Mouse (Mus musculus): ENCODE measurements at regions not wholly inside any gene's neighbourhood (a gene's known extent, or its start where the extent isn't known, plus 50 kb on each side); places are given as distances from the start of the nearest gene placed in this dataset.

DNA sequence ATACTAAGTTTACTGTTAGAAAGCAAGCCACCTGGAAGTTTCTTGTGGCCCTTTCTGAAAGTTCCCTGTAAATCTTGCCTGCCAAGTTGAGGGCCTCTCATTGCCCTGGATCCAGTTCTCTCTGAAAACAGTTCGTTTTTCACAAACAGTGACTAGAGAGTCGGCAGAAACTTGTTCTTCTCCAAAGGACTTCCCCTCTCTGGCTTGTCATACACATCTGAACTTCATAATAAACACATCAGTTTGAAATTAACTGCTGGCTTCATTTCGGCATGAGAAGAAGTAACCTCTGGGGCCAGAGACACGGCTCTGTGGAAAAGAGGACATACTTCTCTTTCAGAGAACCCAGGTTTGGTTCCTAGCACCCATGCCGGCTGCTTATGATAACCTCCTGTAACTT is 110.4 kb upstream of the Sox4 start:
- WGBS = 86% methylated on average over 5 of the region's 5 CpGs

DNA sequence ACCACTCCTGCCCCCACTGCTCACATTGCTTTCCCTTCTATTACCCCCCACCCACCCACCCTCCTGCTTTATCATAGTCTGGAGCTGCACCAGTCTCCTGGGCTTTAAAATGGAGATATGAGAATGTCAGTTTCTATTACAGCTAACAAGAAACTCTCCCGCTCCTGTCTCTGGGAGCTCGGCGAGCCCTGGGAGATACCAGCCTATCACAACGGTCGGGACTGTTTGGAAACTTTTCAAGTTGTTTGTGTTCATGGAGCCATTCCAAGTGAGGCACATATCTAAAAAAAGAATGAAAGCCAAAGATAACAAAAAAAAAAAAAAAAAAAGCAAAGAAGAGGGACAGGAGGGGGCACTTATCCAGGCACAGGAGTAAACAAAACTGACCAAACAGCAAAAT is 105.2 kb upstream of the Sox4 start:
- Histone ChIP-seq H3K27me3 (ENCODE audit: insufficient read depth, low read length) (no peaks in the 10 kb centered on the region), H3K4me1 (ENCODE audit: insufficient read depth) (no peaks in the 10 kb centered on the region), H3K36me3 (ENCODE audit: insufficient read depth) (no peaks in the 10 kb centered on the region), H3K9ac (no peak overlapping the region), H3K4me2 (ENCODE audit: low read depth) (no peak overlapping the region), H3K9me3 (ENCODE audit: low read length) (no peaks in the 10 kb centered on the region), H3K27ac (ENCODE audit: low read depth, low read length) (no peak overlapping the region), H3K4me3 (ENCODE audit: low read depth, low read length) (no peak overlapping the region)
- DNase-seq (no peak), ATAC-seq (no peak)
- WGBS = 45% methylated on average over 5 of the region's 5 CpGs
- TF ChIP-seq CTCF (IDR thresholded peaks at IDR 0.05; ENCODE audit: low read depth) = no peak

More for the DNA sequence above, 110.4 kb upstream of the Sox4 start:
- no peak for TF ChIP-seq CTCF (IDR thresholded peaks at IDR 0.05; ENCODE audit: low read depth)
- no peaks in the 10 kb centered on the region for H3K27me3 ChIP-seq (ENCODE audit: insufficient read depth, low read length)
- H3K4me1 ChIP-seq (ENCODE audit: insufficient read depth) = no peaks in the 10 kb centered on the region
- H3K27ac ChIP-seq (ENCODE audit: low read depth, low read length) = no peak overlapping the region
- H3K4me2 ChIP-seq (ENCODE audit: low read depth) = no peak overlapping the region
- no peaks in the 10 kb centered on the region for H3K9me3 ChIP-seq (ENCODE audit: low read length)
- no peak for DNase-seq
- H3K4me3 ChIP-seq (ENCODE audit: low read depth, low read length) = no peak overlapping the region
- no peaks in the 10 kb centered on the region for H3K36me3 ChIP-seq (ENCODE audit: insufficient read depth)
- no peak for ATAC-seq
- no peak overlapping the region for H3K9ac ChIP-seq

DNA sequence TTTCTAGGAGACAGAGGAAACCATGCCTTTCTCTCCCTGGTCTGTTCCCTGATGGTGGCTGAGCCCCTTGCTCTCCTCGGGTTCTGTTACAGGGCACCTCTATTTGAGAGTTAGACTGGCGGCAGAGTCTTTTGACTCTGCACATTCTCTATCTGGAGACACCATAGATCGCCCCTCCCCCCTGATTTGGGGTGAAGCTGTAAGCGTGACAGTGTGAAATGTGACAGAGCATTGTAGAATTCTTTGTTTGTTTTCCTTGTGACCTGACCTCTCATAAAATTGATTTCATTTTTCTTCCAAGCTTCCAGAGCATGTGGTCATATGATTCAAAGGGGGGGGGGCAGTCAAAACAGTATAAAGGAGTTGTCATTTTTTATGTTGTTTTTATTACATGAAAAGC is 96.2 kb upstream of the Sox4 start:
- no peak for TF ChIP-seq CTCF (IDR thresholded peaks at IDR 0.05; ENCODE audit: low read depth)
- Histone ChIP-seq H3K27ac (ENCODE audit: low read depth, low read length) (no peak overlapping the region), H3K9ac (no peak overlapping the region), H3K4me3 (ENCODE audit: low read depth, low read length) (no peak overlapping the region), H3K4me1 (ENCODE audit: insufficient read depth) (no peaks in the 10 kb centered on the region), H3K4me2 (ENCODE audit: low read depth) (no peak overlapping the region), H3K9me3 (ENCODE audit: low read length) (no peaks in the 10 kb centered on the region; the same call in 1 of the 2 replicates), H3K36me3 (ENCODE audit: insufficient read depth) (no peaks in the 10 kb centered on the region), H3K27me3 (ENCODE audit: insufficient read depth, low read length) (no peaks in the 10 kb centered on the region)
- DNase-seq = no peak
- WGBS = 55% methylated on average over 4 of the region's 4 CpGs
- ATAC-seq = no peak

DNA sequence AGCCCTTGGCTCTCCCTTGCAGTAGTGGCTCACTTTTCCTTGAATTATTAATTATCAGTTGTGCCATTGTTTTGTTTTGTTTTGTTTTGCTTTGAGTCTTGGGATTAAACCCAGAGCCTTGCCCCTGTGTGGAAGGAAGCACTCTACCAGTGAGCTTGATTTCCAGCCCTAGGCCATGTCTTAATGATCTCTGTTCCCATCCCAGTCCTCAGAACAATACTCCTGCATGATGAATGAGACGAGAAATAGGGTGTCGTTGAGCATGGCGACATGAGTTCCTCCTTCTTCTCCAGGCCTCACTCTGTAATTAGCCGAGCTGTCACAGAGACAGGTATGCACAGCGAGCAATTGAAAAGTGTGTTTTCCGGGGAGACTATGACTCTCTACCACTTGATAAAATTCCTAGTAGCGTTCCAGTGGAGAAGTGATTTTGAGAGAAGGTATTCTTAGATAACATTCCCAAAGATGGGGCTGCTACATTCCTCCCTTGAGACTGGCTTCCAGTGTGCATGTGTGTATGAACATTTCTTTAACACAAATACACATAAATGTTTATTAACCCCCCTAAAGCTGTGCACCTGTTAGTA is 95.6 kb upstream of the Sox4 start:
- Histone ChIP-seq H3K9me3 (ENCODE audit: low read length) (no peaks in the 10 kb centered on the region; the same call in 1 of the 2 replicates), H3K27ac (ENCODE audit: low read depth, low read length) (no peak overlapping the region), H3K27me3 (ENCODE audit: insufficient read depth, low read length) (no peaks in the 10 kb centered on the region), H3K4me1 (ENCODE audit: insufficient read depth) (no peaks in the 10 kb centered on the region), H3K4me2 (ENCODE audit: low read depth) (no peak overlapping the region), H3K9ac (no peak overlapping the region), H3K36me3 (ENCODE audit: insufficient read depth) (no peaks in the 10 kb centered on the region), H3K4me3 (ENCODE audit: low read depth, low read length) (no peak overlapping the region)
- TF ChIP-seq CTCF (IDR thresholded peaks at IDR 0.05; ENCODE audit: low read depth) = no peak
- ATAC-seq (no peak), DNase-seq (no peak)
- 42% methylated on average over 7 of the region's 7 CpGs for WGBS

DNA sequence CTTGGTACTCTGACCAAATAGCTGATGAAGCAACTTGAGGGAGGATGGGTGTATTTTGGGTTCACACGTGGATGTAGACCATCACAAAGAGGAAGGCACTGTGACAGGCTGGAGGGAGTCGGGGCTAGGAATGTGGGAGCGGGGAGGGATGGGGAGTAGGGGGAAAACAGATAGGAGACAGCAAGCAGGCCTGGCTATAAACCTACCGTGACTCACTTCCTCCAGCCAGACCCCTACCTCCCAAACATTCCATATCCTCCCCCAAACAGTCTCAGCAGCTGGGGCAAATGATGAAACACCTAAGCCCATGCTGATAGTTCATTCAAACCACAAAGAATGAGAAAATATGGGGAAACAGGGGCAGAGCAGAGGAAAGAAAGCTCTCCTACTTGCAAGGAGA is 91.1 kb upstream of the Sox4 start:
- WGBS = 77% methylated on average over 4 of the region's 4 CpGs
- H3K9me3 ChIP-seq (ENCODE audit: low read length) = no peaks in the 10 kb centered on the region

DNA sequence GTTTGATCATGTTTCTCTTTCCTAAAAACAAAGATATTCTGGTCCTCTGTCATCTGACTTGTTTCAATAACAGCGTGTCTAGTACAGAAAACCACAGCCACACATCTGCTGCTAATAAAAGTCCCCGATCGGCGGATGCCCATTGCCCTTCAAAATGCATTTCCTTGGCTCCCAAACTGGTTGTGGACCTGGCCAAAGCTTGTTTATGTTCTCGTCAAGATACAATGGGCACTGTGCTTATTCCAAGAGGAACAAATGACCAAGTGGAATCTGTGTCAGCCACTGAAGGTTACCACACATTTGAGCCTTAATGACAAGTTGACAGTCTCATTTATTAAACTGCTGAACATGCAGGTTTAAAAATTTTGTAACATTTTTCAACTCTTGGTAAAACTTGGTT is 86.8 kb upstream of the Sox4 start:
- DNase-seq = no peak
- no peak for TF ChIP-seq CTCF (IDR thresholded peaks at IDR 0.05; ENCODE audit: low read depth)
- no peaks in the 10 kb centered on the region for H3K36me3 ChIP-seq (ENCODE audit: insufficient read depth)
- H3K27ac ChIP-seq (ENCODE audit: low read depth, low read length) = no peak overlapping the region
- WGBS = 84% methylated on average over 5 of the region's 5 CpGs
- H3K4me2 ChIP-seq (ENCODE audit: low read depth) = no peak overlapping the region
- no peaks in the 10 kb centered on the region for H3K27me3 ChIP-seq (ENCODE audit: insufficient read depth, low read length)
- H3K9me3 ChIP-seq (ENCODE audit: low read length) = no peaks in the 10 kb centered on the region
- no peaks in the 10 kb centered on the region for H3K4me1 ChIP-seq (ENCODE audit: insufficient read depth)
- no peak for ATAC-seq
- H3K9ac ChIP-seq = no peak overlapping the region
- H3K4me3 ChIP-seq (ENCODE audit: low read depth, low read length) = no peak overlapping the region

More for the DNA sequence above, 91.1 kb upstream of the Sox4 start:
- Histone ChIP-seq H3K9ac (no peak overlapping the region), H3K27ac (ENCODE audit: low read depth, low read length) (no peak overlapping the region), H3K36me3 (ENCODE audit: insufficient read depth) (no peaks in the 10 kb centered on the region), H3K4me3 (ENCODE audit: low read depth, low read length) (no peak overlapping the region), H3K4me1 (ENCODE audit: insufficient read depth) (no peaks in the 10 kb centered on the region), H3K4me2 (ENCODE audit: low read depth) (no peak overlapping the region), H3K27me3 (ENCODE audit: insufficient read depth, low read length) (no peaks in the 10 kb centered on the region)
- ATAC-seq = no peak
- no peak for TF ChIP-seq CTCF (IDR thresholded peaks at IDR 0.05; ENCODE audit: low read depth)
- DNase-seq = no peak

DNA sequence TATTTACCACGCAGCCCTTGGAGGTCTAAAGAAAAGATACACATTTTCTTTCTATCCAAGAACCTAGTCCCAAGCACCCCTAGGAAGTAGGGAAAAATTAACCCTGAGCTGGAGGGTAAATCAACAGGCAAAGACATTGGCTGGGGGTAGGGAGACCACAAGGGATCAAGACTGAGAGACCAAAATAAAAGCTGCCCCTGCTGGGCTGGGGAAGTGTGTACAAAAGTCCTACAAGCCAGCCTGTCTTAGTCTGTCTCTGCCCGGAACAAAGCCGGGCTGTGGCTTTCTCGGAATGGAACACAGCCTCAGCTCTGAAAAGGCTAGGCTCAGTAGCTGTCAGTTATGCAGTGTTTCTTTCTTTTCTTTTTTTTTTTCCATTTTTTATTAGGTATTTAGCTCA is 81.4 kb upstream of the Sox4 start:
- H3K27me3 ChIP-seq (ENCODE audit: insufficient read depth, low read length) = no peaks in the 10 kb centered on the region
- H3K9ac ChIP-seq = no peak overlapping the region
- WGBS = 25% methylated on average over 4 of the region's 4 CpGs
- no peaks in the 10 kb centered on the region for H3K4me1 ChIP-seq (ENCODE audit: insufficient read depth)
- no peak overlapping the region for H3K4me2 ChIP-seq (ENCODE audit: low read depth)
- no peak overlapping the region for H3K4me3 ChIP-seq (ENCODE audit: low read depth, low read length)
- ATAC-seq (no peak), DNase-seq (no peak)
- H3K27ac ChIP-seq (ENCODE audit: low read depth, low read length) = no peak overlapping the region
- no peak for TF ChIP-seq CTCF (IDR thresholded peaks at IDR 0.05; ENCODE audit: low read depth)
- no peaks in the 10 kb centered on the region for H3K9me3 ChIP-seq (ENCODE audit: low read length)
- H3K36me3 ChIP-seq (ENCODE audit: insufficient read depth) = peaks cover 3% of the 10 kb centered on the region; the same call in 1 of the 2 replicates
